Comparison of ENCODE assay signal across 8 mouse cellular contexts in the genomic region with DNA sequence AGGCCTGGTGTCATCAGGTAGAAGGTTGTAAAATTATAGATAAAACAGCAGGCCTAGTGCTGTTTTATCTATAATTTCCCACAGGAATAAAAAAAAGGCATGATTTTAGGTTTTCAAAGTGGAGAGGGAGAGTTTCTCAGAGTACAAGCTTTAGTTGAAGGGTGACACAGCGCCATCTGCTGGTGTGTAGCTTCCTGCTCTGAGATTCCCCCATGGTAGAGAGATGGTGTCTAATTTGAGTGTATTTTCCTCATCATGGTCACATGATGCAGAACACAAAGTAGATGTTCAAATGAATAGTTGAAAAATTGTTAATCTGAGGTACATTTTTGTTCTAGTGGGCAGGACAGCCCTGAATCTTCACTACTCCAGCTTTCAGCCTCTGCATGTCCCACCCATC. TPM values are rescaled to one million over a fixed set of nuclear protein-coding genes. Genes with fewer than 3 reads are reported as not detected.
A peak's percentile ranks its signal among the peaks of the same experiment; 100 is the strongest.
DNase-seq lines count a peak whose midpoint lies in the region; ATAC-seq and TF ChIP-seq lines count a peak whose summit lies in the region.

No protein-coding gene starts in this region.

- H3K9ac ChIP-seq in hindbrain, embryonic 13.5 days: no peak overlapping the region
- no peak overlapping the region for H3K9ac ChIP-seq in CH12.LX (ENCODE audit: insufficient read depth, low read depth)

- peak; percentile 63 for TF ChIP-seq RAD21 in CH12.LX (IDR thresholded peaks at IDR 0.05; ENCODE audit: low read depth, low read length)

- in situ Hi-C loops in CH12.LX (cut with MboI; ENCODE audit: low pct_ligation_motif_present, low pct_unique_long_range_greater_than_20kb, low sequenced_read_pairs): no loop called here

- peak; percentile 17 for DNase-seq in hindbrain, embryonic 10.5 days (ENCODE audit: low spot score)
- peak; percentile 77 for DNase-seq in CH12.LX (ENCODE audit: extremely low read depth)
- DNase-seq in brain, embryonic 14.5 days (ENCODE audit: low read depth): peak; percentile 63
- peak; percentile 41 for DNase-seq in forelimb bud, embryonic 11.5 days (ENCODE audit: low read depth, low spot score)
- peak; percentile 10 for DNase-seq in large intestine, adult 2 months (ENCODE audit: low read depth, low spot score)
- DNase-seq in lung, postnatal 10 days: peak; percentile 74
- peak; percentile 42 to 71 for DNase-seq in spleen, postnatal 4 days (ENCODE audit: low spot score in 2 of 2)

- dilution Hi-C loops in CH12.LX (cut with MboI; ENCODE audit: extremely low pct_ligation_motif_present, extremely low pct_unique_long_range_greater_than_20kb, low sequenced_read_pairs): no loop called here

- H3K4me2 ChIP-seq in hindbrain, embryonic 13.5 days: no peak overlapping the region
- no peak overlapping the region for H3K4me2 ChIP-seq in CH12.LX (ENCODE audit: insufficient read depth, low read depth, poor library complexity, severe bottlenecking)

- 24% methylated on average over 1 of the region's 1 CpGs for WGBS in hindbrain, embryonic 10.5 days
- WGBS in hindbrain, embryonic 13.5 days: 29% methylated on average over 1 of the region's 1 CpGs
- 28% methylated on average over 1 of the region's 1 CpGs for WGBS in large intestine, adult 2 months

- H3K9me3 ChIP-seq in hindbrain, embryonic 10.5 days: no peaks in the 10 kb centered on the region
- H3K9me3 ChIP-seq in hindbrain, embryonic 13.5 days: no peaks in the 10 kb centered on the region
- no peaks in the 10 kb centered on the region for H3K9me3 ChIP-seq in CH12.LX (replicated peaks; ENCODE audit: low read length)

- H3K79me2 ChIP-seq in CH12.LX (replicated peaks; ENCODE audit: control insufficient read depth, extremely low read depth, insufficient read depth, poor library complexity, severe bottlenecking): no peaks in the 10 kb centered on the region

- no peaks in the 10 kb centered on the region for H3K4me1 ChIP-seq in hindbrain, embryonic 10.5 days (replicated peaks)
- H3K4me1 ChIP-seq in hindbrain, embryonic 13.5 days (replicated peaks): no peaks in the 10 kb centered on the region
- no peaks in the 10 kb centered on the region for H3K4me1 ChIP-seq in CH12.LX (ENCODE audit: control insufficient read depth in 1 of 2, insufficient read depth in 2 of 2)

- ATAC-seq in hindbrain, embryonic 13.5 days (ENCODE audit: low FRiP score): no peak

- no peak for TF ChIP-seq EP300 in CH12.LX (IDR thresholded peaks at IDR 0.05; ENCODE audit: low read length)

- no peak overlapping the region for H3K27ac ChIP-seq in hindbrain, embryonic 10.5 days
- H3K27ac ChIP-seq in hindbrain, embryonic 13.5 days: no peak overlapping the region
- no peak overlapping the region for H3K27ac ChIP-seq in CH12.LX (ENCODE audit: insufficient read depth, low read depth)

- H3K27me3 ChIP-seq in hindbrain, embryonic 10.5 days (ENCODE audit: insufficient read depth, poor library complexity, severe bottlenecking): no peaks in the 10 kb centered on the region
- no peaks in the 10 kb centered on the region for H3K27me3 ChIP-seq in hindbrain, embryonic 13.5 days
- H3K27me3 ChIP-seq in CH12.LX (replicated peaks): no peaks in the 10 kb centered on the region

- TF ChIP-seq CTCF in CH12.LX (conservative IDR thresholded peaks at IDR 0.05 in 1 of 2, IDR thresholded peaks at IDR 0.05 in 1 of 2; ENCODE audit: low read depth in 2 of 2, low read length in 2 of 2): peak; percentile 83 to 98
- peak; percentile 66; the same call in 1 of the 2 replicates for TF ChIP-seq CTCF in brain, embryonic 14.5 days (IDR thresholded peaks at IDR 0.05; ENCODE audit: borderline replicate concordance, extremely low read depth, insufficient read depth, insufficient read length)

- H3K36me3 ChIP-seq in hindbrain, embryonic 10.5 days: peaks cover 32% of the 10 kb centered on the region
- peaks cover 18% of the 10 kb centered on the region for H3K36me3 ChIP-seq in hindbrain, embryonic 13.5 days
- H3K36me3 ChIP-seq in CH12.LX (replicated peaks in 1 of 2; ENCODE audit: control insufficient read depth in 1 of 2, insufficient read depth in 1 of 2, low read length in 1 of 2): peaks cover 23 to 49% of the 10 kb centered on the region in 2 experiments

- H3K4me3 ChIP-seq in hindbrain, embryonic 10.5 days: no peak overlapping the region
- no peak overlapping the region for H3K4me3 ChIP-seq in hindbrain, embryonic 13.5 days
- H3K4me3 ChIP-seq in CH12.LX (replicated peaks in 1 of 3; ENCODE audit: low read depth in 2 of 3, low read length in 2 of 3, poor library complexity in 1 of 3): no peak overlapping the region

- TF ChIP-seq POLR2A in CH12.LX (IDR thresholded peaks at IDR 0.05; ENCODE audit: low read depth, low read length): no peak
- TF ChIP-seq POLR2A in brain, embryonic 14.5 days (IDR thresholded peaks at IDR 0.05; ENCODE audit: borderline replicate concordance, extremely low read depth, insufficient read depth, insufficient read length, poor library complexity, severe bottlenecking): no peak

TF ChIP-seq in CH12.LX, 34 proteins besides CTCF, POLR2A, EP300 and RAD21:
- peak; percentile 5 for TF ChIP-seq USF2 (conservative IDR thresholded peaks at IDR 0.05; ENCODE audit: low read depth, low read length)
- TF ChIP-seq SMC3 (IDR thresholded peaks at IDR 0.05; ENCODE audit: low read depth, low read length): peak; percentile 64
- no peak for TF ChIP-seq MAFK (IDR thresholded peaks at IDR 0.05; ENCODE audit: insufficient replicate concordance, low read length)
TF ChIP-seq in CH12.LX: peak in this region for 2.

RNA-seq across cellular contexts. Expression of a gene that starts 32.3 kb away (rescaled TPM):
- polyA plus RNA-seq in hindbrain, embryonic 10.5 days (2016; fragmentation: Nextera tagmentation; extraction: Ambion mirVana): 14.3 and 15.3 TPM in 2 replicates
- polyA plus RNA-seq in hindbrain, embryonic 13.5 days (2015; fragmentation: Nextera tagmentation; extraction: Ambion mirVana): 17.4 and 17.9 TPM in 2 replicates
- total RNA-seq in CH12.LX (2012; rRNA removed) (22.0 and 26.7 TPM in 2 replicates), CH12.LX (2014; rRNA removed) (19.7 and 19.9 TPM in 2 replicates)
- 24.5 and 28.1 TPM in 2 replicates for polyA plus RNA-seq in CH12.LX (2012; ENCODE audit: insufficient read length, low read depth)
- 17.9 and 26.6 TPM in 2 replicates for polyA plus RNA-seq in brain, embryonic 14.5 days (2012; rRNA removed)
- 8.3 and 14.3 TPM in 2 replicates for polyA plus RNA-seq in large intestine, adult 2 months (2012; rRNA removed)

RNA-seq across cellular contexts. Expression of a gene that starts 32.4 kb away (rescaled TPM):
- polyA plus RNA-seq in hindbrain, embryonic 10.5 days (2016; fragmentation: Nextera tagmentation; extraction: Ambion mirVana): 151 and 188 TPM in 2 replicates
- polyA plus RNA-seq in hindbrain, embryonic 13.5 days (2015; fragmentation: Nextera tagmentation; extraction: Ambion mirVana): 35.6 and 39.3 TPM in 2 replicates
- total RNA-seq in CH12.LX (2012; rRNA removed) (65.0 and 84.8 TPM in 2 replicates), CH12.LX (2014; rRNA removed) (62.1 and 68.6 TPM in 2 replicates)
- 104 and 110 TPM in 2 replicates for polyA plus RNA-seq in CH12.LX (2012; ENCODE audit: insufficient read length, low read depth)
- 35.9 and 53.5 TPM in 2 replicates for polyA plus RNA-seq in brain, embryonic 14.5 days (2012; rRNA removed)
- 24.7 and 29.1 TPM in 2 replicates for polyA plus RNA-seq in large intestine, adult 2 months (2012; rRNA removed)

Comparison
In these comparisons a context has a peak if more than half of its experiments do, and no peak if none do; other contexts are left out.
1. DNase-seq: peak in every context shown above with its lines; median percentile 77 in CH12.LX; 74 in lung, postnatal 10 days; 63 in brain, embryonic 14.5 days; 56 in spleen, postnatal 4 days; 41 in forelimb bud, embryonic 11.5 days; 17 in hindbrain, embryonic 10.5 days; 10 in large intestine, adult 2 months.